Mouse (Mus musculus): Measurements from ENCODE around the gene Rdh1. TPM values are rescaled to one million over a fixed set of nuclear protein-coding genes. Genes with fewer than 3 reads are reported as not detected.

The Rdh1 gene
- polyA plus RNA-seq, 1 experiment from 2014 or later = 0.23 TPM

DNA sequence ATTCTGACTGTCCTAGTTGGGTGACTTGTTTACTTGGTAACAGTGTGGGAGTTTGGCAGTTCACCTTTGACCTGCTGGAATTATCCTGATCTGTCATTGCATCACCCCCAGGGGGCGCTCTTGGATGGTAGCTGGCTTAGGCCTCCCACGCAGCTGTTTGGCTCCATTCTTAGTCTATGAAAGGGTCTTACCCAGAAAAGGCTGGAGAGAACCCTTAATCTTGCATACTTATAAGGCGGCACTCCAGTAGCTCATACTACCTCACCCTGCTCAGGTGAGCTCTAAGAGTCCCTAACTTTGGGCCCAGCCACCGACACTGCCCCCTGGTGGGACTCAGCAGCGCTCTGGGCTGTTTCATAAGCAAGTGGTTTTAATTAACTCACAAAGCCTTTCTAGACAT lies 14.9 kb upstream of the Rdh1 start:
- H3K27me3 ChIP-seq (ENCODE audit: control insufficient read depth, insufficient read depth, low read length) = no peaks in the 10 kb centered on the region
- no peaks in the 10 kb centered on the region for H3K4me1 ChIP-seq (replicated peaks; ENCODE audit: control insufficient read depth, insufficient read depth)
- TF ChIP-seq EP300 (optimal IDR thresholded peaks at IDR 0.05) (no peak), CTCF (IDR thresholded peaks at IDR 0.05; ENCODE audit: low read depth) (peak; percentile 73)
- WGBS = 66% methylated on average over 5 of the region's 5 CpGs
- H3K9ac ChIP-seq (ENCODE audit: low read length) = no peak overlapping the region
- H3K4me3 ChIP-seq (ENCODE audit: low read depth, low read length) = no peak overlapping the region
- ATAC-seq (ENCODE audit: low FRiP score, low TSS enrichment) = peak; percentile 40; the same call in 1 of the 2 replicates
- DNase-seq (ENCODE audit: low spot score) = peak; percentile 54
- peaks cover 22% of the 10 kb centered on the region for H3K36me3 ChIP-seq (ENCODE audit: control insufficient read depth, insufficient read depth, low read length)
- H3K27ac ChIP-seq (replicated peaks) = no peak overlapping the region
- no peaks in the 10 kb centered on the region for H3K9me3 ChIP-seq (ENCODE audit: control insufficient read depth, low read length)
- H3K4me2 ChIP-seq (replicated peaks; ENCODE audit: low read depth) = no peak overlapping the region

GRCm38 (mm10) chr10:127745886-127746285 lies 13.6 kb upstream of the Rdh1 start:
- DNase-seq (ENCODE audit: low spot score) = no peak
- Histone ChIP-seq H3K4me2 (replicated peaks; ENCODE audit: low read depth) (no peak overlapping the region), H3K4me1 (replicated peaks; ENCODE audit: control insufficient read depth, insufficient read depth) (no peaks in the 10 kb centered on the region), H3K36me3 (ENCODE audit: control insufficient read depth, insufficient read depth, low read length) (peaks cover 22% of the 10 kb centered on the region), H3K4me3 (ENCODE audit: low read depth, low read length) (no peak overlapping the region), H3K27me3 (ENCODE audit: control insufficient read depth, insufficient read depth, low read length) (no peaks in the 10 kb centered on the region), H3K9ac (ENCODE audit: low read length) (no peak overlapping the region), H3K27ac (replicated peaks) (no peak overlapping the region), H3K9me3 (ENCODE audit: control insufficient read depth, low read length) (no peaks in the 10 kb centered on the region)
- TF ChIP-seq EP300 (optimal IDR thresholded peaks at IDR 0.05) (no peak), CTCF (IDR thresholded peaks at IDR 0.05; ENCODE audit: low read depth) (no peak)
- no peak for ATAC-seq (ENCODE audit: low FRiP score, low TSS enrichment)
- WGBS = 65% methylated on average over 5 of the region's 5 CpGs

DNA sequence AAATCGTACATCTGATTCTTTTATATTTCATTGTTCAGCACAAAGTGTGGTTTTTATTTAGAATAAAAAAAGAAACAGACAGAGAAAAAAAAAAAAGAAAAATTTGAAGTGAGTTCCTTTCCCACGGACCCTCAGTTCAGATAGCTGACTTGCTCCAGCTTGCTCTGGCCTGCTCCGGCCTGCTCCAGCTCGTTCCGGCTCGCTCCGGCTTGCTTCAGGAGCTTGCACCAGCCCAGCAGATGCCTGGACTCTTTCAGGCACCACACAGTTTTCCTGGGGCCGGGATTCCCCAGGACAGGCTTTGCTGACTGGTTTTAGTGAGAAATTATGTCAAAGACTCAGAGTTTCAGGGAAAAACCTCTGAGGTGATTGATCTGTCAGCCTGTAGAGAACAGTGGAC lies 12.3 kb upstream of the Rdh1 start:
- TF ChIP-seq EP300 (optimal IDR thresholded peaks at IDR 0.05) (no peak), CTCF (IDR thresholded peaks at IDR 0.05; ENCODE audit: low read depth) (no peak)
- Histone ChIP-seq H3K4me1 (replicated peaks; ENCODE audit: control insufficient read depth, insufficient read depth) (no peaks in the 10 kb centered on the region), H3K4me2 (replicated peaks; ENCODE audit: low read depth) (no peak overlapping the region), H3K4me3 (ENCODE audit: low read depth, low read length) (no peak overlapping the region), H3K27me3 (ENCODE audit: control insufficient read depth, insufficient read depth, low read length) (no peaks in the 10 kb centered on the region), H3K27ac (replicated peaks) (no peak overlapping the region), H3K36me3 (ENCODE audit: control insufficient read depth, insufficient read depth, low read length) (peaks cover 22% of the 10 kb centered on the region), H3K9me3 (ENCODE audit: control insufficient read depth, low read length) (no peaks in the 10 kb centered on the region), H3K9ac (ENCODE audit: low read length) (no peak overlapping the region)
- 84% methylated on average over 8 of the region's 8 CpGs for WGBS
- ATAC-seq (ENCODE audit: low FRiP score, low TSS enrichment) (no peak), DNase-seq (ENCODE audit: low spot score) (no peak)

DNA sequence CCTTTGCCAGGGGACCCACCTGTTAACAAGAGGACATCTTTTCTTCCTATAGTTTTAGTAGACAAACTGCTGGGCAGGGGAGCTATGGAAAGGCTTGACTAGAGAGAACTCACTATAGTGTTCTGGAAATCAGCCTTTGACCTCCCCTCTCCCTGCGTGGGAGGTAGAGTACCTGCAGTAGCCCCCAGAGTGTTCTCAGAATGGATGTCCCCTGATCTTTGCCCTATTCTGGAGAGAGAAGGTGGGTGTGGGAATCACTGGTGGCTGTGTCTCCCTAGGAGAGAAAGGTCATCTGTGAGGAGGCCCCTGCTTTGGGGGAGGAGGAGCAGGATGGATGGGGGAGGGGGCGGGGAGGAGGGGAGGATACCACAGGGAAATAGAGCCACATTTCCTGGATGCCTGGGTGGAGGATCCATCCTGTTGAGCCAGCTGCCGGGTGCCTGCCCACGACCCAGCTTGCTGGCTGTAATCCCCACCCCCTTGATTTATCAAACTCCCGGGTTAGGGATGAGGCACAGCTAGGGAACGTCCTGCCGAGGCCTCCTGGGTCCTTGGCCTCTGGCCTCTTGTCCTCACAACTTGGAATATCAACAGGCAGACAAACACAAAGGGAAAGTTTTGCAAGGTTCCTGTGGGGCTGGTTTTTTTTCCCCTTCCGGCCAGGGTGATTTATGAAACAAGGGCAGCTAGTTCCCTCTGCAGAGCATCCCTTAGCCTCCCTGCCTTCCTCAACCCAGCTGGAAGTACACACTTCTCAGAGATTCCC lies 10.5 kb upstream of the Rdh1 start:
- TF ChIP-seq EP300 (optimal IDR thresholded peaks at IDR 0.05) = no peak
- Histone ChIP-seq H3K36me3 (ENCODE audit: control insufficient read depth, insufficient read depth, low read length) (peaks cover 7% of the 10 kb centered on the region), H3K9ac (ENCODE audit: low read length) (no peak overlapping the region), H3K9me3 (ENCODE audit: control insufficient read depth, low read length) (no peaks in the 10 kb centered on the region), H3K4me3 (ENCODE audit: low read depth, low read length) (no peak overlapping the region), H3K27me3 (ENCODE audit: control insufficient read depth, insufficient read depth, low read length) (no peaks in the 10 kb centered on the region), H3K27ac (replicated peaks) (no peak overlapping the region), H3K4me1 (replicated peaks; ENCODE audit: control insufficient read depth, insufficient read depth) (no peaks in the 10 kb centered on the region), H3K4me2 (replicated peaks; ENCODE audit: low read depth) (no peak overlapping the region; the same call in 1 of the 2 replicates)
- DNase-seq (ENCODE audit: low spot score) (no peak), ATAC-seq (ENCODE audit: low FRiP score, low TSS enrichment) (no peak; the same call in 1 of the 2 replicates)
- WGBS = 10% methylated on average over 7 of the region's 8 CpGs

GRCm38 (mm10) chr10:127750136-127750777 lies 9.3 kb upstream of the Rdh1 start:
- Histone ChIP-seq H3K27me3 (ENCODE audit: control insufficient read depth, insufficient read depth, low read length) (no peaks in the 10 kb centered on the region), H3K27ac (replicated peaks) (no peak overlapping the region), H3K9ac (ENCODE audit: low read length) (no peak overlapping the region), H3K4me1 (replicated peaks; ENCODE audit: control insufficient read depth, insufficient read depth) (no peaks in the 10 kb centered on the region), H3K36me3 (ENCODE audit: control insufficient read depth, insufficient read depth, low read length) (0 out of 2 replicates have a peak, but pooled peaks cover 3% of the 10 kb centered on the region), H3K9me3 (ENCODE audit: control insufficient read depth, low read length) (no peaks in the 10 kb centered on the region), H3K4me2 (replicated peaks; ENCODE audit: low read depth) (0 out of 2 replicates have a peak overlapping the region, but pooled peaks have one; percentile 32), H3K4me3 (ENCODE audit: low read depth, low read length) (no peak overlapping the region)
- DNase-seq (ENCODE audit: low spot score) = no peak
- WGBS = 61% methylated on average over 24 of the region's 24 CpGs
- no peak for TF ChIP-seq EP300 (optimal IDR thresholded peaks at IDR 0.05)
- no peak for TF ChIP-seq CTCF (IDR thresholded peaks at IDR 0.05; ENCODE audit: low read depth)
- no peak for ATAC-seq (ENCODE audit: low FRiP score, low TSS enrichment)

DNA sequence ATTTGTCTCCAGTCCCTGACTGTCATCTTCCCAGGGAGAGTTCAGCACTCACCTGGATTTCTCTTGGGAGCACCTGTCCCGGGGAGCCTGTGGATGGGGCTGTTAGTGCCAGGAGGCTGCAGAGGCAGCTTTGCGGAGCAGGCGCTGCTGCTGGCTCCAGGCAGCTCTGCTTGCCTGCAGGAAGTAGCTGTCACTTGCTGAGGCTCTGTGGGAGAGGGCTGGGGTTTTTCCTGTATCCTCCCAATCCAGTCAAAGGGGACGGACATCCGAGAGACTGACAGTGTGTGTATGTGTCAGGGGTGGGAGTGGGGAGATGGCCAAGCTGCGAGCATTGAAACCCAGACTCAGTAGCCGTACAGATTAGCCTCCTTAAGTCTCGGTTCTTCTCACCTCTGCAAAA lies 8.0 kb upstream of the Rdh1 start, which contains the start of gene Gpr182:
TSS of gene Gpr182 (minus strand) at position 185 of the 400 bp plus-strand sequence.
- no peak for DNase-seq (ENCODE audit: low spot score)
- Histone ChIP-seq H3K9ac (ENCODE audit: low read length) (no peak within 1 kb of the TSS), H3K4me2 (replicated peaks; ENCODE audit: low read depth) (no peak within 1 kb of the TSS), H3K4me3 (ENCODE audit: low read depth, low read length) (no peak within 1 kb of the TSS), H3K27ac (replicated peaks) (no peak within 1 kb of the TSS), H3K9me3 (ENCODE audit: control insufficient read depth, low read length) (no peaks in the 10 kb centered on the region), H3K36me3 (ENCODE audit: control insufficient read depth, insufficient read depth, low read length) (0 out of 2 replicates have a peak, but pooled peaks cover 3% of the 10 kb centered on the region), H3K4me1 (replicated peaks; ENCODE audit: control insufficient read depth, insufficient read depth) (no peaks in the 10 kb centered on the region), H3K27me3 (ENCODE audit: control insufficient read depth, insufficient read depth, low read length) (no peaks in the 10 kb centered on the region)
- no peak for ATAC-seq (ENCODE audit: low FRiP score, low TSS enrichment)
- WGBS = 55% methylated on average over 8 of the region's 8 CpGs
- TF ChIP-seq CTCF (IDR thresholded peaks at IDR 0.05; ENCODE audit: low read depth) (no peak), EP300 (optimal IDR thresholded peaks at IDR 0.05) (no peak)
